Mouse (Mus musculus) layer of hippocampus, adult 11-12 months (tissue): ENCODE measurements around the gene Egfl8.

Experiments
- DNase-seq: peaks from one replicate; pipeline ENCODE4 v3.0.0; 2022; ENCODE audit warnings: low spot score

Gene Egfl8

GRCm38 (mm10) chr17:34572361-34572760, 43.4 kb downstream of the Egfl8 start:
- DNase-seq: no peak

GRCm38 (mm10) chr17:34571875-34572274, 43.9 kb downstream of the Egfl8 start:
- no peak for DNase-seq

DNA sequence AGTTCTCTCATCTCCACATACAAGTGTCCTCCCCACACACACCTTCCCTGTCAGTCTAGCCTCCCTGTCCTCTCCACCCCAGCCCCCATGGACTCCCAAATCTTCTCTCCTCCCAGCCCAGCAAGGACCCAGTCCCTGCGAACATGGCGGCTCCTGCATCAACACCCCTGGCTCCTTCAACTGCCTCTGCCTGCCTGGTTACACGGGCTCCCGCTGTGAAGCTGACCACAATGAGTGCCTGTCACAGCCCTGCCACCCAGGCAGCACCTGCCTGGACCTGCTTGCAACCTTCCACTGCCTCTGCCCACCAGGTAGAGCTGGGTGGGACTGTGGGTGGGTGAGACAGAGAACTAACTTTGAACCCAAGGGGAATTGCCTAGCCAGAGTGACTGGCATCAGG, 45.9 kb downstream of the Egfl8 start:
- no peak for DNase-seq

DNA sequence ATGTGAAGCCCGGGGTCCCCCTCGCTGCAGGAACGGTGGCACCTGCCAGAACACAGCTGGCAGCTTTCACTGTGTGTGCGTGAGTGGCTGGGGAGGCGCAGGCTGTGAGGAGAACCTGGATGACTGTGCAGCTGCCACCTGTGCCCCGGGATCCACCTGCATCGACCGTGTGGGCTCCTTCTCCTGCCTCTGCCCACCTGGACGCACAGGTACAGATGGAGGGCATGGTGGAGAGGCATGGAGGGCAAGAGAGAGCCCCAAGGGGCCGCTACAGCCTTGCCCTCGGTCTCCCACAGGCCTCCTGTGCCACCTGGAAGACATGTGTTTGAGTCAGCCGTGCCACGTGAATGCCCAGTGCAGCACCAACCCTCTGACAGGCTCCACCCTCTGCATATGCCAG, 47.4 kb downstream of the Egfl8 start:
- DNase-seq: no peak

GRCm38 (mm10) chr17:34567311-34567710, 48.5 kb downstream of the Egfl8 start:
- DNase-seq: no peak

- no peak for DNase-seq
Measured at GRCm38 (mm10) chr17:34564796-34565195, 51.0 kb downstream of the Egfl8 start.

GRCm38 (mm10) chr17:34564003-34564421, 51.8 kb downstream of the Egfl8 start, which contains the start of gene Notch4:
Gene Notch4 (plus strand): TSS chr17:34564268.
- DNase-seq: no peak

- DNase-seq: no peak
Measured at GRCm38 (mm10) chr17:34563354-34563753, 52.4 kb downstream of the Egfl8 start.
